Mouse (Mus musculus) heart, postnatal 0 days (tissue): Measurements from ENCODE around the gene Gpr153. TPM values are rescaled to one million over a fixed set of nuclear protein-coding genes. Genes with fewer than 3 reads are reported as not detected.

Source experiments
- ATAC-seq: fragments of 200-750 bp; cut with Nextera tagmentation; 2 replicates; pipeline ENCODE4 v1.8.0; 2017; ENCODE audit warnings: low read depth, moderate number of reproducible peaks, moderate library complexity; ENCODE audit not compliant: insufficient read depth
- DNase-seq: peaks from one replicate; pipeline ENCODE4 v3.0.0-alpha.2; 2016; ENCODE audit warnings: low spot score
- H3K27ac ChIP-seq: fragments of 300-500 bp; sonication (generic); 2 replicates; pipeline ENCODE4 v1.5.1; 2014; ENCODE audit warnings: low read depth, mild to moderate bottlenecking
- H3K27me3 ChIP-seq: fragments of 300-500 bp; sonication (generic); 2 replicates; pipeline ENCODE4 v1.6.1; 2014; ENCODE audit warnings: low read length, mixed read lengths; ENCODE audit not compliant: control insufficient read depth, insufficient read depth
- H3K36me3 ChIP-seq: fragments of 300-500 bp; sonication (generic); replicated peaks from 2 replicates; pipeline ENCODE4 v1.6.1; 2014; ENCODE audit warnings: low read length, mixed read lengths; ENCODE audit not compliant: control insufficient read depth, insufficient read depth
- H3K4me1 ChIP-seq: fragments of 300-500 bp; sonication (generic); 2 replicates; pipeline ENCODE4 v1.6.1; 2014; ENCODE audit warnings: antibody characterized with exemption; ENCODE audit not compliant: control insufficient read depth, insufficient read depth
- H3K4me2 ChIP-seq: fragments of 300-500 bp; sonication (generic); 2 replicates; pipeline ENCODE4 v1.6.1; 2014; ENCODE audit warnings: low read depth, mild to moderate bottlenecking, low read length, moderate library complexity
- H3K4me3 ChIP-seq: fragments of 300-500 bp; sonication (generic); 2 replicates; pipeline ENCODE4 v1.5.1; 2014; ENCODE audit warnings: low read depth, low read length
- H3K9ac ChIP-seq: fragments of 300-500 bp; sonication (generic); replicated peaks from 2 replicates; pipeline ENCODE4 v1.6.1; 2014; ENCODE audit warnings: low read depth, low read length, mixed read lengths
- H3K9me3 ChIP-seq: fragments of 300-500 bp; sonication (generic); replicated peaks from 2 replicates; pipeline ENCODE4 v1.6.1; 2016; ENCODE audit warnings: low read length; ENCODE audit not compliant: control insufficient read depth
- CTCF ChIP-seq: IDR thresholded peaks from 2 replicates; pipeline ENCODE4 v1.5.1; 2016; ENCODE audit warnings: antibody characterized with exemption, control low read depth, low read depth
- EP300 ChIP-seq: IDR thresholded peaks from 2 replicates; pipeline ENCODE4 v1.6.1; 2016; ENCODE audit warnings: antibody characterized with exemption, low read depth
- WGBS: fragments of 180-500 bp; shearing (Covaris S2); extraction: QIAGEN DNeasy Blood & Tissue Kit; methylation state at CpG from one replicate; pipeline ENCODE4 v1.1.7; 2014; 5-methylcytosine and 5-hydroxymethylcytosine counted together
- polyA plus RNA-seq: library from polyadenylated mRNA; unstranded; fragments of >200 nt; fragmentation: Nextera tagmentation; extraction: Ambion mirVana; gene quantifications from 2 replicates; pipeline ENCODE4 v1.2.1, GENCODE M21; 2015
- total RNA-seq: library from RNA; depleted of rRNA; stranded (reverse); fragments of >200 nt; gene quantifications from 2 replicates; pipeline ENCODE4 v1.2.3, GENCODE M21; 2014; ENCODE audit warnings: low replicate concordance

The Gpr153 gene
- total and polyA plus RNA-seq, 2 experiments from 2014 or later, result 5.0 to 50.8 TPM

GRCm38 (mm10) chr4:152283186-152283950 lies 9.3 kb downstream of the Gpr153 start:
- H3K4me2 ChIP-seq, result peak overlapping the region; percentile 44
- H3K9me3 ChIP-seq, result no peaks in the 10 kb centered on the region
- H3K4me3 ChIP-seq, result peak overlapping the region; percentile 8; the same call in 1 of the 2 replicates
- peak; percentile 70 for DNase-seq
- ATAC-seq, result peak; percentile 84
- H3K9ac ChIP-seq, result no peak overlapping the region
- H3K27me3 ChIP-seq, result peaks cover 64% of the 10 kb centered on the region
- TF ChIP-seq EP300, result no peak
- peak; percentile 90 for TF ChIP-seq CTCF
- WGBS, result 9% methylated on average over 55 of the region's 70 CpGs
- H3K4me1 ChIP-seq, result no peaks in the 10 kb centered on the region
- no peak overlapping the region for H3K27ac ChIP-seq
- no peaks in the 10 kb centered on the region for H3K36me3 ChIP-seq

GRCm38 (mm10) chr4:152285505-152285904 lies 11.5 kb downstream of the Gpr153 start:
- TF ChIP-seq EP300 (no peak), CTCF (peak; percentile 72)
- H3K4me3 ChIP-seq, result no peak overlapping the region
- no peak overlapping the region for H3K9ac ChIP-seq
- WGBS, result 3% methylated on average over 10 of the region's 10 CpGs
- H3K4me2 ChIP-seq, result no peak overlapping the region
- H3K4me1 ChIP-seq, result 0 out of 2 replicates have a peak, but pooled peaks cover 2% of the 10 kb centered on the region
- H3K27ac ChIP-seq, result no peak overlapping the region
- H3K9me3 ChIP-seq, result no peaks in the 10 kb centered on the region
- H3K27me3 ChIP-seq, result peaks cover 78% of the 10 kb centered on the region
- ATAC-seq, result peak; percentile 21; the same call in 1 of the 2 replicates
- peak; percentile 64 for DNase-seq
- no peaks in the 10 kb centered on the region for H3K36me3 ChIP-seq

- TF ChIP-seq CTCF, result no peak
- no peak for TF ChIP-seq EP300
- Histone ChIP-seq H3K4me3 (no peak overlapping the region), H3K27ac (no peak overlapping the region), H3K9ac (no peak overlapping the region), H3K36me3 (no peaks in the 10 kb centered on the region), H3K27me3 (peaks cover 85% of the 10 kb centered on the region), H3K4me1 (0 out of 2 replicates have a peak, but pooled peaks cover 4% of the 10 kb centered on the region), H3K4me2 (no peak overlapping the region), H3K9me3 (no peaks in the 10 kb centered on the region)
- no peak for ATAC-seq
- WGBS, result 6% methylated on average over 30 of the region's 32 CpGs
- DNase-seq, result no peak
These were observed 12.2 kb downstream of the Gpr153 start for GRCm38 (mm10) chr4:152286183-152286582.

GRCm38 (mm10) chr4:152286887-152287286 lies 12.9 kb downstream of the Gpr153 start:
- 0 out of 2 replicates have a peak, but pooled peaks cover 4% of the 10 kb centered on the region for H3K4me1 ChIP-seq
- no peak overlapping the region for H3K4me3 ChIP-seq
- H3K27ac ChIP-seq, result no peak overlapping the region
- no peaks in the 10 kb centered on the region for H3K9me3 ChIP-seq
- no peak overlapping the region for H3K9ac ChIP-seq
- DNase-seq (peak; percentile 46), ATAC-seq (peak; percentile 32)
- WGBS, result 10% methylated on average over 20 of the region's 26 CpGs
- 0 out of 2 replicates have a peak, but pooled peaks have one; percentile 4 for TF ChIP-seq CTCF
- TF ChIP-seq EP300, result no peak
- H3K27me3 ChIP-seq, result peaks cover 86% of the 10 kb centered on the region
- no peak overlapping the region for H3K4me2 ChIP-seq
- H3K36me3 ChIP-seq, result no peaks in the 10 kb centered on the region

GRCm38 (mm10) chr4:152287317-152288120 lies 13.5 kb downstream of the Gpr153 start:
- ATAC-seq (no peak), DNase-seq (no peak)
- no peaks in the 10 kb centered on the region for H3K9me3 ChIP-seq

More at GRCm38 (mm10) chr4:152287317-152288120, 13.5 kb downstream of the Gpr153 start:
- Histone ChIP-seq H3K4me1 (0 out of 2 replicates have a peak, but pooled peaks cover 4% of the 10 kb centered on the region), H3K9ac (no peak overlapping the region), H3K36me3 (no peaks in the 10 kb centered on the region), H3K4me3 (no peak overlapping the region), H3K27me3 (peaks cover 84% of the 10 kb centered on the region), H3K27ac (no peak overlapping the region), H3K4me2 (no peak overlapping the region)
- TF ChIP-seq EP300 (no peak), CTCF (no peak)
- 18% methylated on average over 19 of the region's 19 CpGs for WGBS
